Mouse (Mus musculus) neural tube, embryonic 12.5 days (tissue): ENCODE measurements around the gene Pnpo. TPM values are rescaled to one million over a fixed set of nuclear protein-coding genes. Genes with fewer than 3 reads are reported as not detected.

ENCODE experiments used
- ATAC-seq: fragments of 200-750 bp; cut with Nextera tagmentation; 2 replicates; pipeline ENCODE4 v1.8.0; 2017; ENCODE audit warnings: low read depth, mild to moderate bottlenecking, moderate TSS enrichment, moderate library complexity; ENCODE audit not compliant: low FRiP score
- H3K27ac ChIP-seq: fragments of 300-500 bp; sonication (generic); 2 replicates; pipeline ENCODE4 v1.5.1; 2016
- H3K27me3 ChIP-seq: fragments of 300-500 bp; sonication (generic); replicated peaks from 2 replicates; pipeline ENCODE4 v1.6.1; 2016; ENCODE audit warnings: mild to moderate bottlenecking
- H3K36me3 ChIP-seq: fragments of 300-500 bp; sonication (generic); 2 replicates; pipeline ENCODE4 v1.6.1; 2016; ENCODE audit warnings: mild to moderate bottlenecking
- H3K4me1 ChIP-seq: fragments of 300-500 bp; sonication (generic); 2 replicates; pipeline ENCODE4 v1.6.1; 2016
- H3K4me2 ChIP-seq: fragments of 300-500 bp; sonication (generic); replicated peaks from 2 replicates; pipeline ENCODE4 v1.6.1; 2016; ENCODE audit warnings: mild to moderate bottlenecking
- H3K4me3 ChIP-seq: fragments of 300-500 bp; sonication (generic); 2 replicates; pipeline ENCODE4 v1.5.1; 2016
- H3K9ac ChIP-seq: fragments of 300-500 bp; sonication (generic); 2 replicates; pipeline ENCODE4 v1.6.1; 2016; ENCODE audit warnings: mild to moderate bottlenecking
- H3K9me3 ChIP-seq: fragments of 300-500 bp; sonication (generic); 2 replicates; pipeline ENCODE4 v1.6.1; 2016; ENCODE audit warnings: mild to moderate bottlenecking
- WGBS: fragments of 180-500 bp; shearing (Covaris S2); methylation state at CpG from one replicate; pipeline ENCODE4 v1.1.7; 2016; 5-methylcytosine and 5-hydroxymethylcytosine counted together
- polyA plus RNA-seq: library from polyadenylated mRNA; unstranded; fragments of >200 nt; fragmentation: Nextera tagmentation; extraction: Ambion mirVana; gene quantifications from 2 replicates; pipeline ENCODE4 v1.2.1, GENCODE M21; 2016

Gene Pnpo
- polyA plus RNA-seq, 1 experiment from 2014 or later, result 18.3 TPM

GRCm38 (mm10) chr11:96929766-96930331 lies 13.9 kb downstream of the Pnpo start:
- 71% methylated on average over 9 of the region's 9 CpGs for WGBS
- Histone ChIP-seq H3K36me3 (no peaks in the 10 kb centered on the region), H3K4me3 (no peak overlapping the region), H3K4me2 (no peak overlapping the region), H3K27ac (no peak overlapping the region), H3K27me3 (peaks cover 23% of the 10 kb centered on the region), H3K4me1 (0 out of 2 replicates have a peak, but pooled peaks cover 10% of the 10 kb centered on the region), H3K9me3 (no peaks in the 10 kb centered on the region), H3K9ac (no peak overlapping the region)
- ATAC-seq, result no peak

- Histone ChIP-seq H3K36me3 (no peaks in the 10 kb centered on the region), H3K27ac (no peak overlapping the region), H3K4me2 (no peak overlapping the region), H3K4me1 (0 out of 2 replicates have a peak, but pooled peaks cover 7% of the 10 kb centered on the region), H3K9me3 (no peaks in the 10 kb centered on the region), H3K9ac (no peak overlapping the region), H3K27me3 (peaks cover 23% of the 10 kb centered on the region), H3K4me3 (no peak overlapping the region)
- WGBS, result 16% methylated on average over 13 of the region's 13 CpGs
- no peak for ATAC-seq
Measured at GRCm38 (mm10) chr11:96929096-96929765, 14.6 kb downstream of the Pnpo start.

- H3K4me1 ChIP-seq, result 0 out of 2 replicates have a peak, but pooled peaks cover 7% of the 10 kb centered on the region
- H3K4me3 ChIP-seq, result no peak overlapping the region; the same call in 1 of the 2 replicates
- peaks cover 23% of the 10 kb centered on the region for H3K27me3 ChIP-seq
- 8% methylated on average over 5 of the region's 5 CpGs for WGBS
- no peaks in the 10 kb centered on the region for H3K36me3 ChIP-seq
- no peak overlapping the region for H3K27ac ChIP-seq
- H3K4me2 ChIP-seq, result no peak overlapping the region
- no peak for ATAC-seq
- H3K9ac ChIP-seq, result no peak overlapping the region
- no peaks in the 10 kb centered on the region for H3K9me3 ChIP-seq
Measured at GRCm38 (mm10) chr11:96928691-96929090, 15.1 kb downstream of the Pnpo start.

- H3K9ac ChIP-seq, result no peak within 1 kb of the TSS
- 74% methylated on average over 2 of the region's 2 CpGs for WGBS
Measured at GRCm38 (mm10) chr11:96928088-96928487, 15.7 kb downstream of the Pnpo start, which contains the start of gene Prr15l. Prr15l (plus strand) TSS chr11:96928104.

GRCm38 (mm10) chr11:96926587-96926986 lies 17.2 kb downstream of the Pnpo start:
- 83% methylated on average over 5 of the region's 5 CpGs for WGBS
- no peak overlapping the region for H3K27ac ChIP-seq
- no peak overlapping the region for H3K9ac ChIP-seq

More at GRCm38 (mm10) chr11:96928088-96928487, 15.7 kb downstream of the Pnpo start, which contains the start of gene Prr15l:
- 0 out of 2 replicates have a peak, but pooled peaks cover 7% of the 10 kb centered on the region for H3K4me1 ChIP-seq
- H3K4me2 ChIP-seq, result no peak within 1 kb of the TSS
- no peaks in the 10 kb centered on the region for H3K9me3 ChIP-seq
- no peak for ATAC-seq
- peaks cover 23% of the 10 kb centered on the region for H3K27me3 ChIP-seq
- no peaks in the 10 kb centered on the region for H3K36me3 ChIP-seq
- H3K4me3 ChIP-seq, result no peak within 1 kb of the TSS; the same call in 1 of the 2 replicates
- no peak within 1 kb of the TSS for H3K27ac ChIP-seq

GRCm38 (mm10) chr11:96925469-96926148 lies 18.2 kb downstream of the Pnpo start:
- Histone ChIP-seq H3K4me3 (no peak overlapping the region), H3K36me3 (no peaks in the 10 kb centered on the region), H3K9ac (no peak overlapping the region), H3K27me3 (peaks cover 23% of the 10 kb centered on the region), H3K9me3 (no peaks in the 10 kb centered on the region), H3K4me2 (no peak overlapping the region), H3K4me1 (0 out of 2 replicates have a peak, but pooled peaks cover 7% of the 10 kb centered on the region), H3K27ac (no peak overlapping the region)
- ATAC-seq, result no peak
- 89% methylated on average over 12 of the region's 12 CpGs for WGBS

More at GRCm38 (mm10) chr11:96926587-96926986, 17.2 kb downstream of the Pnpo start:
- ATAC-seq, result no peak
- no peak overlapping the region for H3K4me2 ChIP-seq
- H3K9me3 ChIP-seq, result no peaks in the 10 kb centered on the region
- H3K27me3 ChIP-seq, result peaks cover 23% of the 10 kb centered on the region
- no peaks in the 10 kb centered on the region for H3K36me3 ChIP-seq
- H3K4me3 ChIP-seq, result no peak overlapping the region
- H3K4me1 ChIP-seq, result 0 out of 2 replicates have a peak, but pooled peaks cover 7% of the 10 kb centered on the region

GRCm38 (mm10) chr11:96924861-96925260 lies 18.9 kb downstream of the Pnpo start:
- 86% methylated on average over 11 of the region's 11 CpGs for WGBS
- H3K27me3 ChIP-seq, result peaks cover 21% of the 10 kb centered on the region
- H3K27ac ChIP-seq, result no peak overlapping the region
- ATAC-seq, result no peak
- H3K9me3 ChIP-seq, result no peaks in the 10 kb centered on the region
- 0 out of 2 replicates have a peak, but pooled peaks cover 7% of the 10 kb centered on the region for H3K4me1 ChIP-seq
- H3K4me3 ChIP-seq, result no peak overlapping the region
- no peak overlapping the region for H3K9ac ChIP-seq
- no peaks in the 10 kb centered on the region for H3K36me3 ChIP-seq
- no peak overlapping the region for H3K4me2 ChIP-seq

GRCm38 (mm10) chr11:96919003-96919402 lies 24.8 kb downstream of the Pnpo start:
- Histone ChIP-seq H3K9me3 (no peaks in the 10 kb centered on the region), H3K4me2 (no peak overlapping the region), H3K4me3 (no peak overlapping the region), H3K4me1 (peaks cover 11% of the 10 kb centered on the region), H3K9ac (no peak overlapping the region), H3K27ac (no peak overlapping the region), H3K27me3 (no peaks in the 10 kb centered on the region), H3K36me3 (no peaks in the 10 kb centered on the region)
- 67% methylated on average over 6 of the region's 6 CpGs for WGBS
- ATAC-seq, result no peak

- Histone ChIP-seq H3K9ac (no peak overlapping the region), H3K4me1 (peaks cover 11% of the 10 kb centered on the region), H3K4me2 (no peak overlapping the region), H3K4me3 (no peak overlapping the region), H3K27ac (no peak overlapping the region), H3K36me3 (peaks cover 4% of the 10 kb centered on the region; the same call in 1 of the 2 replicates), H3K27me3 (no peaks in the 10 kb centered on the region), H3K9me3 (no peaks in the 10 kb centered on the region)
- no peak for ATAC-seq
- WGBS, result 82% methylated on average over 6 of the region's 6 CpGs
Measured at GRCm38 (mm10) chr11:96917415-96917814, 26.4 kb downstream of the Pnpo start.

GRCm38 (mm10) chr11:96916885-96917396 lies 26.8 kb downstream of the Pnpo start:
- 34% methylated on average over 13 of the region's 13 CpGs for WGBS
- peak; percentile 38; the same call in 1 of the 2 replicates for ATAC-seq
- H3K27ac ChIP-seq, result no peak overlapping the region
- no peaks in the 10 kb centered on the region for H3K27me3 ChIP-seq
- peak overlapping the region; percentile 97 for H3K4me2 ChIP-seq
- H3K9ac ChIP-seq, result no peak overlapping the region
- no peaks in the 10 kb centered on the region for H3K9me3 ChIP-seq
- peaks cover 8% of the 10 kb centered on the region for H3K36me3 ChIP-seq
- 0 out of 2 replicates have a peak overlapping the region, but pooled peaks have one; percentile 68 for H3K4me3 ChIP-seq
- peaks cover 11% of the 10 kb centered on the region for H3K4me1 ChIP-seq

- under 1% methylated on average over 55 of the region's 55 CpGs for WGBS
- Histone ChIP-seq H3K4me1 (peaks cover 11% of the 10 kb centered on the region), H3K27ac (no peak within 1 kb of the TSS), H3K36me3 (peaks cover 15% of the 10 kb centered on the region), H3K9ac (peak within 1 kb of the TSS; percentile 69), H3K9me3 (no peaks in the 10 kb centered on the region), H3K27me3 (no peaks in the 10 kb centered on the region), H3K4me2 (peak within 1 kb of the TSS; percentile 97), H3K4me3 (peak within 1 kb of the TSS; percentile 68)
- peak; percentile 97 for ATAC-seq
Measured at GRCm38 (mm10) chr11:96916044-96916884, 27.5 kb downstream of the Pnpo start, which contains the start of gene Cdk5rap3. Cdk5rap3 (minus strand) TSS chr11:96916496.
